Mouse (Mus musculus) spleen, embryonic (tissue): Measurements from ENCODE around the gene Mgat1.
"Not testable (repeated sequence)": the region's sequence is repeated elsewhere in the genome, so short reads cannot be mapped to it uniquely, and the experiment has no call there.

ENCODE experiments used
- CTCF ChIA-PET: fragments of 350-600 bp; sonication (Branson Sonifier 250); formaldehyde crosslinking; loops from one replicate; lab custom pipeline; 2022; lab: Charles Lee

The Mgat1 gene

DNA sequence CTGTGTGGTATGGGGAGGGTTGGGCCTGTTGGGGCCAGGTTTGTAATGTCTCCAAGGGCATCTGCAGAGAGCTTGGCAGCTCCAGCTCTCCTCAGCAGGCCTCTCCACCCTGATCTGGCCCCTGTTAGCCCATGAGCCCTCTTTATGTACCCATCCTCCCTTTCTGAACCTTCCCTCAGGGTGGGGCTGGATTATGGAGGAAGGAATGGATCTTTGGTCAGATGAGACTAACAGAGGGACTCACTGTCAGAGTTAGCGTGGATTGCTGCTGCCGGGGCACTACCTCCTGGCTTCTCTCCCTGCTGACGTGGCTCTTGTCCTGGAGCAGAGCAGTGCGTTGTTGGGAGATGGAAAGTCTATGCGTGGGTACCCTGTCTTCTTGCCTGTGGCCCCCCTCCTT, 18.3 kb downstream of the Mgat1 start:
- CTCF ChIA-PET, result no interaction called here

DNA sequence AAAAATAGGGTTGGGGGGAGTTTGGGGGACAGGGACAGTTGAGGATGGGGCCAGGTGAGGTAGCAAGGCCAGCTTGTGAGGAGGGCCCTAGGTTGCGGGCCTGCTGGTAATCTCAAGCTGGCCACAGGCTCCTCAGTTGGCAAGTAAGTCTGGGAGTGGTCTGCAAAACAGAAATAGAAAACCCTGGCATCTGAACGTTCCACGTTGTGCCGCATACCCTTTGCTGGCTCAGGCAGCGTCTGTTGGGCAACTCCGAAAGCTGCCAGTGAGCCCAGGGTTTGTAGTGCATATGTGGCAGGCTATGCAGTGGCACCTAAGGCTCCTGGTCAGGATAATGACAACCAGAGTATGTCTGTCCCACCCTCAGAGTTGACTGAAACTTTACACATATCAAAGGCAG, 19.2 kb downstream of the Mgat1 start:
- CTCF ChIA-PET, result interaction anchor here (0.6 kb wide), 1 partner anchor 39 kb away, joined by 3 read pairs; no protein-coding TSS in a partner anchor

DNA sequence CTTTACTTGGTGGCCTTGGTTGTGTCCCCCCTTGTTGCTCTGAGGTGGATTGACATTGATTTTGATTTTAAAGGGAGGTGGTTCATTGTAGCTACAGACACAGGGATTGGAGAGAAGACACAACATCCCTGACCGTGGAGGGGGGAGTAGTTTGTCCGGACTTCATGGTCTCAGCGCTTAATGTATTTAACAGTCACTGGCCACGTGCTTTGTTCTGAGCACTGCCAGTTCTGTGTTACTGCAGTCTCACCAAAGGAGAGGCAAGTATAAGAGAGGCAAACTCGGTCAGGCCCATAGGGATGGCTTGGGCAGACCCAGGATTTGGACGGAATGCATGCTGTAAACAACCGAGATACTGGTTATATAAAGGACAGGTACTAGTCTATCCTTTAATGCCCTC, 20.1 kb downstream of the Mgat1 start:
- CTCF ChIA-PET, result no interaction called here

DNA sequence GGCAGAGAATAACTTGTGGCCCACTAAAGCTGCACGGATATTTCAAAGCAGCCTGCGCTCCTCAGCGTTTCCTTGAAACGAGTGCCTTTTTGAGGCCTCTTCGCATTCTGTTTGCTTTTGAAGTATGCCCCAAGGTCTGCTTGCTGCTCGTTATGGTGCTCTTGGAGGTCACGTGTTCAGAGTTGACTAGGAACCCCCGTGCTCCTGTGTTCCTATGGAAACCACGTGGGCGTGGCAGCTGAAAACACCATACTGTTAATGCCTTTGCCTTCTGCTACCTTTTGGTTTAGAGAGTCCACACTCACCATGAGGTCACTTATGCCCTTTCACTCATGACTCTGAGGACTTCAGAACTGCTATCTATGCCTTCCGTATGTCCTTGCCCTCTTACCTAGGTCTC, 20.6 kb downstream of the Mgat1 start:
- CTCF ChIA-PET, result no interaction called here

DNA sequence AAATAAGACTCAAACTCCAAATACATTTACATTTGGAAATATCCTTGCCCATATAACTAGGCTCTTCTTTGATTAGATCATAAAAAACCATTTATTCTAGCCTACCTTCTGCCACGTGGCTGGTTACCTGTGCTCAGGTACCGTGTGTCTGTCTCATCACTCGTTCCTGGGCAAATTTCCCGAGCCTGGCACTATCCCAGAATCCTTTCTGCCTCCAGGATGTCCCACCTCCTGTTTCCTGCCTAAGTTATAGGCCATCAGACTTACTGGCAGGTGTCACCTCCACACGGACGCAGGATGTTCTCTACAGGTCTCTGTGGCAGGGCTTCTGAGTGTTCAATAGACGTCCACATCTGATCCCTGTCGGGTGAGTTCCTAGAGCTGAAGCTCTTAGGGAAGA, 21.1 kb downstream of the Mgat1 start:
- CTCF ChIA-PET, result no interaction called here

DNA sequence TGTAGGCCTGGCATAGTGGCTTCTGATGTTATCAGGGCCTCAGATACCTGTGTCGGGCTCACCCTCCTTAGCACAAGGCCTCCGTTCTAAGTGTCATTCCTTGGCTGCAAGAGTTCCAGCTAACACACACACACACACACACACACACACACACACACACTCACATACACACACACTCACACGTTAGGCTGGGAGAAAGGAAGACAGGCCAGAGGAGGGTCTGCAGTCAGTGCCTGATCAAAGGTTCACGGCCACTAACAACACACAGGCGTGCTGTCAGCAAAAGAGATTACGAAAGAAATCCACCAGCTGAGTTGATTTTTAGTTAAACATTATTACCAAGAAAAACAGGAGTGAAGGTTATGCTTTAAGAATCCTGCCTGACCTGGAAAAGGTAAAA, 22.7 kb downstream of the Mgat1 start:
- CTCF ChIA-PET, result interaction anchor here (0.5 kb wide), 1 partner anchor 75 kb away, joined by 16 read pairs; no protein-coding TSS in a partner anchor

DNA sequence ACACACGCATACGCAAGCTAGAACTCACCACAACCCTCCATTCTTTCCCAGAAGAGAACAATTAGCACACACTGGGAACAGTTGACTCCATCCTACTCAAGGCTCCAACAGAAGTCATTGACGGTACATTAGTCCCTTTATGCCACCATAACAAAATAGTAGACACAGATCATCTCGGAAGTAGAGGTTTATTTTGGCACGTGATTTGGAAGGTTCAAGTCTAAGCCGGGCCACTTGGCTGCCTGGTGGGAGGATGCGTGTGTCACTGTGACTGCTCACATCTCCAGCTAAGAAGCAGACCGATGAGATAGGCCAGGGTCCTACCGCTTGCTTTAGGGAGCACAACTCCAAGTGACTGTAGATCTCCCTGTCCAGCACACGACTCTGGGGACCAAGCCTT, 23.3 kb downstream of the Mgat1 start:
- CTCF ChIA-PET, result no interaction called here

DNA sequence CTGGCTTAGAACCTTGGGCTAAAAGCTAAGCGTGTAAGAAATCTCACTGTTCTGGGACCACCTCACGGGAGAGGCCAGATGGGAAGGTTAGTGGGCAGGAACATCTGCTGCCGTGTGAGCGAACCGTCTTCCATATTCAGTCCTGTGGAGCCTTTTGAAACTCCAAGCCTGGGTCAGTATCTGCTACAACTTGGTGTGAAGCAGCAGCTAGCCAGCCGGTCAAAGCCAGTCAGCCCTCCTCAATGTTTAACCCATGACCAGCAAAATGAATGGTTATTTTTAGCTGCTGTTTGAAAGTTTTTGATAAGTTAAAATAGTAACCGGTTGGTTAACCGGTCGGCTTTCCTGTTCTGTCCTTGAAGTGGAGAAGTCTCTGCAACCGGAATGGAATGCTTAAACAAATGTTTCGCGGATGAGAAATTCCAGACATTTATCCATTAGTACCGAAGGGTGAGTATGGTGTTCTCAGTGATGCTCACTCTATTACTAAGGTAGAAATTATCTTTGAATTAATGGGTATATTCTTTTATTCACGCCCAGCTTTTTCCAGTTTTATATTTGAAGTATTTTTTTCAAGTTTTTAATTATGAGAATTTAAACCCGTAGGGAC, 24.1 kb downstream of the Mgat1 start:
- CTCF ChIA-PET, result no interaction called here

DNA sequence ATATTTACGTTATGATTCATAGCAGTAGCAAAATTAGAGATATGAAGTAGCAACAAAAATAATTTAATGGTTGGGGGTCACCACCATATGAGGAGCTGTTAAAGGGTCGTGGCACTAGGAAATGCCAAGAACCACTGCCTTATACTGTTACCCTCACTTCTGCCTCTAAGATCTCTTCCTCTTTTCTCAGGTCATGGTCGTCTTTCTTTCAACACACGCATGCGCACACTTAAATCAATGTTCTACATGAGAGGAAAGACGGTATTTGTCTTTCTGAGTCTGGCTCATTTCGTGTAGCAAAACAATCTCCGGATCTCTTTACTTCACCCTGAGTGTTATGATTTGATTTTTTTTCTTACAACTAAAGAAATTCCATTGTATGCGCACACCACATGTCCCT, 25.8 kb downstream of the Mgat1 start:
- CTCF ChIA-PET, result no interaction called here

DNA sequence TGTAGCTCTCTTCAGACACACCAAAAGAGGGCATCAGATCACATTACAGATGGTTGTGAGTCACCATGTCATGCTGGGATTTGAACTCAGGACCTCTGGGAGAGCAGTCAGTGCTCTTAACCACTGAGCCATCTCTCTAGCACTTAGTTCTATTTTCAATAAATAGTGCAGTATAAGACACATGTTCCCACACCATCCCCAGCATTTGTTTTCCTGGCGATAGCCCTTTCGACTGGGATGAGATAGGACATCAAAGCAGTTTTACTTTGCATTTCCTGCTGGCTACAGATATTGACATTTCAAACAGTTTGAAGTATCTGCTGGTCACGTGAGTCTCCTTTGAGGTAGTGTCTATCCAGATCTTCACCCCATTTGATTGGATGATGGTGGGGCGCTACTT, 26.4 kb downstream of the Mgat1 start:
- CTCF ChIA-PET, result no interaction called here

DNA sequence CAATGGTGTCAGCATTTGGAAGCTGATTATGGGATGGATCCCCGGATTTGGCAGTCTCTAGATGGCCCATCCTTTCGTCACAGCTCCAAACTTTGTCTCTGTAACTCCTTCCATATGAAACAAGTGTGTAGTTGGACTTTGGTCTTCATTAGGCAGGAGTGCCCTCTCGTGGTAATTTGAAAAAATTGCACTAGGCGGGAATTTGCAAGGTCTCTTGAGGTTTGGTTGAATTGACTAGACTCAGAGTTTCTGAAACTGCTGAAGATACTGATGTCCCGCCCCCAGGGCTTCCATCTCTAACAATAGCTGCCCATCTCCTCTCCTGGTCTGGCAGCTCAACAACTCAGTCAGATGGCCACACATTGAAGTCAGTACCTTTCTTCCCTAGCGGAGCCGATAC, 27.3 kb downstream of the Mgat1 start:
- CTCF ChIA-PET, result interaction anchor here (0.6 to 1.9 kb wide), 3 partner anchors 83 to 104 kb away, joined by 3 to 6 read pairs (median 4); no protein-coding TSS in a partner anchor

DNA sequence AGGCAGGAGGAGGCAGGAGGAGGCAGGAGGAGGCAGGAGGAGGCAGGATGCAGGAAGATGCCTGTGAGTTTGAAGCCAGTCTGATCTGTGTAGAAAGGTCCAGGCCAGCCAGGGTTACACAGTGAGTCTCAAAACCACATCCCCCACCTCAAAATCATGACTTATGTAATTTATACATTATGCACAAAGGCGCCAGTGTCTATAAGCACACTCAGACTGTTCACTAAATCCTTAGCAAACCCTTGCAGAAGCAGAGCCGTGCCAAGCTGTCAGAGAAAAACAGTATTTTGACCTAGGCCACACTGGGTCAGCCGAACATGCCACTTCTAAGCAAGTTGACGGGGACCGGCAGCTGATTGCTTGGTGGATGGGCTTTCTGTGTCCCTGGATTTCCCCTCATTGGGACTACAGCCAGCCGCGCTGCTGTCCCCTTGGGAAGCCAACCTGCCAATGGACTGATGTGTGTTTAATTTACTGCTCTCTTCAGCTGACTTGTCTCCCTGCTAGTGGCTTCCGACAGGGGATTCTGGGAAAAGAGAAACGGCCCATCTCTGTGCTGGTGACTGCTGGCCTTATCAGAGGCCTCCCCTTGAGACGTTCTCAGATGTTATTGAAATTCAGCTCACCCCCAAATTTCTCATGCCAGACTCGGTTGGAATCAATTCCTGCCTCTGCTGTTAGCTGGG, 30.0 kb downstream of the Mgat1 start:
- CTCF ChIA-PET, result no interaction called here

DNA sequence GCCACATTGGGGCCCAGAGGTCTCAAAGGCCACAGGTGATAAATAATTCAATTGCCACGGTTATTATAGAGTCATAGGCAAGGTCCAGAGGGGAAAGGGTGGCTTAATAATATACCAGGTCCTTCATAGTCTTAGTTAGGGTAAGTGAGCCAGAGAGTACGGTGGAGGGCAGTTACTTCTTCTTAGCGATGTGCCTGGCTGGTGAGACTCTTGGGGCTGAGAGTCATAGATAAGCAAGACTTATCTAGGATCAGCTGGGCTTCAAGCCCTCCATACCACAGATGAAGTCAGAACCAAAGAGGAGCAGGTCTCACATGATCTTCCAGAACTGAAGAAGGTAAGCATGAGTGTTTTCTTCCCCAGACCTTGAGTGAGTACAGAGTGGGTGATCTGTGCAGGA, 34.2 kb downstream of the Mgat1 start, which contains the start of gene Olfr1393:
TSS of gene Olfr1393 (plus strand) at position 83 of the 400 bp plus-strand sequence.
- CTCF ChIA-PET, result no interaction called here

DNA sequence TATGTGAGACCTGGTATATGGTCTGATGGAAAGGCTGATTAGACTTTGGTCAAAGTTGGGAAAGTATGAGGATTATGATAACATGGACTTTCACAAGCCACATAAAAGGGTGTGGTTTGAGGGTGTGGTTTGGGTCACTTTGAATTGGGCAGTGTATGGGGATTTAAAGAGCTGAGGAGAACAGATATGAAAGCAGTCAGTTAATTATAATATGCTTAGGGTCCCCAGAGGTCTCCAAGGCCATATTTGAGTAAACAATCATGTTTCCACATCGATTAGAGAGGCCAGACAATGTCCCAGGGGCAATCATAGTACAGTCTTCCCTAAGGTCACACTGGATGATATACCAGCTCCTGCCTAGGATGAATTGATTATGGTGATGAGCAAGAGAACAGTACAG, 41.0 kb downstream of the Mgat1 start, which contains the start of gene Olfr1392:
TSS of gene Olfr1392 (plus strand) at position 301 of the 400 bp plus-strand sequence.
- CTCF ChIA-PET, result not testable (repeated sequence)

DNA sequence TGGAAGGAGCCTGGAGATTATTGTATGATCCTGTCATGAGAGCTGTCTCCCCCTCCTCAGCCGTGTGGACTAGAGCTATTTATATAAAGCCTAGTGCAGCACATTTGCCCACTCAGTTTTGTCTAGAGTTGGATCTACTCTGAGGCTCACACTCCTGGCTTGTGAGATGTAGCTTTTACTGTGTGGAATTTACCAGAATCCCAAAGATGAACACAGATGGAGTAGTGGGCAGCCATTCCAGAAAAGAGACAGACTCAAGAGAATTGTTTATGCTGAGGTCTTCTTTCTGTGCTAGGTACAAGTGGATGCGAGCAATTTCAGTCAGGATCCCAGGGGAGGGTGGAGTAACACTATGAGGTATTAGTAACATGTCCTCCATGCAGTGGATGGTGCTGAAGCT, 43.3 kb downstream of the Mgat1 start:
- CTCF ChIA-PET, result no interaction called here

DNA sequence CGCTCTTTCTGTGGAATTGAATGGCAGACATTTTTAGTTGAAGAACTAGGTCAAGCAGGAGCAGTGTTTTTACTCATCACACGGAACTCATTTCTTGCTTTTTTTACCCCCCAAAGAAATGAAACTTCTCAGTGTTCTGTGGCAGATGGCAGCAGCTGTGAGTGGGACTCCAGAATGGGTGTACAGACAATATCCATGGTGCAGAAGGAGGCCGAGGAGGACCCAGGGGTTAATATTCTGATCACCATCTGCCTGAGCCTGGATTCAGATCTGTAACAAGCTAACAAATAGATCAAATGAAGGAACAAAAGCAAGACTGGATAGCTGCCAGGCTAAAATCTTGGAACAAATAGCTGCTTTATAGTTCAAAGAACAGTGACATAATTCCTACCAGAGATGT, 48.8 kb downstream of the Mgat1 start:
- CTCF ChIA-PET, result no interaction called here

DNA sequence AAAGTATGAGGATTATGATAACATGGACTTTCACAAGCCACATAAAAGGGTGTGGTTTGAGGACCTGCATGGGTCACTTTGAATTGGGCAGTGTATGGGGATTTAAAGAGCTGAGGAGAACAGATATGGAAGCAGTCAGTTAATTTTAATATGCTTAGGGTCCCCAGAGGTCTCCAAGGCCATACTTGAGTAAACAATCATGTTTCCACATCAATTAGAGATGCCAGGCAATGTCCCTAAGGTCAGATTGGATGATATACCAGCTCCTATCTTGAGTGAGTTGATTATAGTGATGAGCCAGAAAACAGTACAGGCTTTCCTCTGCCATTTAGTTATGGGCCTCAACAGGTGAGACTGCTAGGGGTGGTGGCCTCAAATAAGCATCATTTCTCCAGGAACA, 60.5 kb downstream of the Mgat1 start, which contains the start of gene Olfr10:
TSS of gene Olfr10 (plus strand) at position 301 of the 400 bp plus-strand sequence.
- CTCF ChIA-PET, result no interaction called here

DNA sequence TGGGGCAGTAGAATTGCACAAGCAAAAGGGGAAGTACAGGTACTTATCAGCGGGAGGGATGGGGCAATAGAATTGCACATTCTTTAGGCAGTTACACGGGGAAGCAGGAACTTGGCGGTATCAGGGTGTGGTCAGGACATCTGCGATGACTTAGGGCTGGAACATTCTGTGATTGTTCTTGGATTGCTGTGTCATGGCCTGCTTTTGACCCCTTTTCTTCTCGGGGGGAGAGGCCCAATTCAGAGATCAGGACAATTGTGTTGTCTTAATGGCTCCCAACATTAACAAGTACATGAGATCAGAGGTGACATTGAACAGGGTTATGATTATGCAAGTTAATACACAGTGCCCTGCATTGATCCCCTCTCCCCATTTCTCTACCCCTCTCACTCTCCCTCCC, 64.6 kb downstream of the Mgat1 start:
- CTCF ChIA-PET, result not testable (repeated sequence)
